Mouse (Mus musculus) megakaryocyte, embryonic 14.5 days (primary cell): ENCODE data around the gene Il17f. TPM values are rescaled to one million over a fixed set of nuclear protein-coding genes. Genes with fewer than 3 reads are reported as not detected.
"Not testable (repeated sequence)": the region's sequence is repeated elsewhere in the genome, so short reads cannot be mapped to it uniquely, and the experiment has no call there.

ENCODE experiments used
- H3K27me3 ChIP-seq: replicated peaks from 2 replicates; pipeline ENCODE3; 2012; ENCODE audit warnings: inconsistent platforms
- H3K36me3 ChIP-seq: replicated peaks from 2 replicates; pipeline ENCODE3; 2012; ENCODE audit warnings: low read length, inconsistent platforms, mixed read lengths
- H3K4me1 ChIP-seq: 2 replicates; pipeline ENCODE4 v1.6.1; 2012; ENCODE audit warnings: inconsistent platforms
- H3K4me3 ChIP-seq: replicated peaks from 2 replicates; pipeline ENCODE3; 2012; ENCODE audit warnings: moderate library complexity, mild to moderate bottlenecking, inconsistent platforms
- H3K9me3 ChIP-seq: 2 replicates; pipeline ENCODE4 v1.6.1; 2012; ENCODE audit warnings: inconsistent platforms
- FLI1 ChIP-seq: IDR thresholded peaks from 2 replicates; pipeline ENCODE4 v1.6.1; 2012; ENCODE audit warnings: low read length, inconsistent platforms, mixed read lengths
- GATA1 ChIP-seq: IDR thresholded peaks from 3 replicates; pipeline ENCODE4 v1.6.1; 2012; ENCODE audit warnings: mixed read lengths, low read length, inconsistent platforms, borderline replicate concordance
- polyA plus RNA-seq: library from polyadenylated mRNA; stranded (reverse); fragments of >175 nt; gene quantifications from 2 replicates; pipeline ENCODE4 v1.2.3, GENCODE M21; 2012; ENCODE audit warnings: low replicate concordance; ENCODE audit not compliant: insufficient read depth

Gene Il17f
- not detected in 2 replicates for polyA plus RNA-seq

DNA sequence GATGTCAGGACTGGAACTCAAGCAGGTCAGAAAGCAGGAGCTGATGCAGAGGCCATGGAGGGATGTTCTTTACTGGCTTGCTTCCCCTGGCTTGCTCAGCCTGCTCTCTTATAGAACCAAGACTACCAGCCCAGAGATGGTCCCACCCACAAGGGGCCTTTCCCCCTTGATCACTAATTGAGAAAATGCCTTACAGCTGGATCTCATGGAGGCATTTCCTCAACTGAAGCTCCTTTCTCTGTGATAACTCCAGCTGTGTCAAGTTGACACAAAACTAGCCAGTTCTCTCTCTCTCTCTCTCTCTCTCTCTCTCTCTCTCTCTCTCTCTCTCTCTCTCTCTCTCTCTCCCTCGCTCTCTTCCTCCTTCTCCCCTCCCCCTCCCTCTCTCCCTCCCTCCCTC, at the start of gene Il17f:
Il17f (minus strand) TSS at position 101 of the 400 bp plus-strand sequence.
- H3K4me3 ChIP-seq, result peak within 1 kb of the TSS; percentile 66
- not testable (repeated sequence) for H3K4me1 ChIP-seq, H3K27me3 ChIP-seq, H3K36me3 ChIP-seq, H3K9me3 ChIP-seq

DNA sequence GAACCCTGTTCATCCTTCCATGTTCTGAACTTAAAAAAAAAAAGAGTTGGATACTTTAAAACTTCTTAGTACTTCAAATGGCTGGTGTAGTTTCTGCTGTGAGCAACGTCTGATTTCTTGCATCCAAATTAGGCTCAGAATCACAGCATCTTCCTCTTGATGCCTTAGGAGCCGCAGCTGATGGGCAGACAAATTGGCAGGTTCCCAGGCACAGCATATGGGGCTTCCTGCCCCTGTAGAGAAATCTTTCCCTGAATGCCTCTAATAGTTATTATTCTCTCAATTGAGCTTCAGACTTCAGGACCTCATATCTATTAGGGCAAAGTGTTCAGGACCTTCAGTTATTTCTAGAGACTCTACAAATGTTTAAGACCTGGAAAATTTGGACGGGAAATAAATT, 49.5 kb upstream of the Il17f start:
- peaks cover 5% of the 10 kb centered on the region; the same call in 1 of the 2 replicates for H3K9me3 ChIP-seq
- no peaks in the 10 kb centered on the region for H3K4me1 ChIP-seq
- no peaks in the 10 kb centered on the region for H3K36me3 ChIP-seq
- TF ChIP-seq GATA1, result no peak
- TF ChIP-seq FLI1, result no peak
- H3K4me3 ChIP-seq, result no peak overlapping the region
- H3K27me3 ChIP-seq, result peaks cover 2% of the 10 kb centered on the region

DNA sequence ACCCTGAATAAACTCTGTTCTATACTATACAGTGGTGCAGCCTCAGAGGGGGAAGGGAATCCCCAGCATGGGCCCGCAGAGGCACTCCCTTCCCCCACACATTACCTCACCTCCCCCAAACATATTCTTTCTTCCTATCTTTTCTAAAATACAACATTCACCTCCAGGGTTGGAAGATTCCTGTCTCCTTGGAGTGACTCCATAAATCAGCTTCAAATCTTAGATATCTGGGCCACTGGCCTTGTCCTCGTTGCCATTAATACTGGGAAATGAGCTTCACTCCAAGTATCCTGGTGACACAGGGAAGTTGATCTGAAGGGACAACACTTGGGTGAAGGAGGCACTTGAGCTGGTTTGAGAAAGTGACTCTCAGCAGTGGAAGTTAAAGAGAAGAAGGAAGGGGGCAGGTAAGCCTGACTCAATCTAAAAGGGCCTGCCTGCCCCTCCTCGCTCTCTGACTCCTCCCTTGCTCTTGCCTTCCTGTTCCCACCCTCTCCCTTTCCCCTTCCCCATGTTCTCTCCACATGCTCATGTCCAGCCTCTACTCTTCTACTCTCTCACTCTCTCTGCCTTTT, 46.2 kb upstream of the Il17f start:
- H3K4me3 ChIP-seq, result no peak overlapping the region
- no peaks in the 10 kb centered on the region for H3K36me3 ChIP-seq
- peaks cover 5% of the 10 kb centered on the region for H3K4me1 ChIP-seq
- peaks cover 5% of the 10 kb centered on the region; the same call in 1 of the 2 replicates for H3K9me3 ChIP-seq
- TF ChIP-seq FLI1 (no peak), GATA1 (no peak)
- peaks cover 2% of the 10 kb centered on the region for H3K27me3 ChIP-seq

DNA sequence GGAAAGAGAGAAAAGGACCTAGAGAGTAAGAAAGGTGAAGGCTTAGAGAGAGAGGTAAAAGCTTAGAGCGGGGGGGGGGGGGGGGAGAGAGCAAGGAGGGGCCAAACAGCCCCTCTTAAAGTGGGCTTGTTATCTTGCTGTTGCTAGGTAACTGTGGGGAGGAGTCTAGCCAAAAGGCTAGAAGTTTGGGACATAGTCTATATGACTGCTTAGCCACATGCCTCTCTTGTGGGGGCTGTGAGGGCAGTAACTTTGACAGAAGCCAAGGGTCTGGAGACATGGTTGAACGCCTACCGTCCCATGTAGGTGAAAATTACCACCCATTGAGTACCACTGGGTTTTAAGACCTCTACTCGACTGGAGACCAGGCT, 42.7 kb upstream of the Il17f start:
- TF ChIP-seq GATA1 (no peak), FLI1 (no peak)
- Histone ChIP-seq H3K4me3 (no peak overlapping the region), H3K27me3 (peaks cover 2% of the 10 kb centered on the region), H3K9me3 (no peaks in the 10 kb centered on the region), H3K36me3 (no peaks in the 10 kb centered on the region), H3K4me1 (peaks cover 9% of the 10 kb centered on the region)

DNA sequence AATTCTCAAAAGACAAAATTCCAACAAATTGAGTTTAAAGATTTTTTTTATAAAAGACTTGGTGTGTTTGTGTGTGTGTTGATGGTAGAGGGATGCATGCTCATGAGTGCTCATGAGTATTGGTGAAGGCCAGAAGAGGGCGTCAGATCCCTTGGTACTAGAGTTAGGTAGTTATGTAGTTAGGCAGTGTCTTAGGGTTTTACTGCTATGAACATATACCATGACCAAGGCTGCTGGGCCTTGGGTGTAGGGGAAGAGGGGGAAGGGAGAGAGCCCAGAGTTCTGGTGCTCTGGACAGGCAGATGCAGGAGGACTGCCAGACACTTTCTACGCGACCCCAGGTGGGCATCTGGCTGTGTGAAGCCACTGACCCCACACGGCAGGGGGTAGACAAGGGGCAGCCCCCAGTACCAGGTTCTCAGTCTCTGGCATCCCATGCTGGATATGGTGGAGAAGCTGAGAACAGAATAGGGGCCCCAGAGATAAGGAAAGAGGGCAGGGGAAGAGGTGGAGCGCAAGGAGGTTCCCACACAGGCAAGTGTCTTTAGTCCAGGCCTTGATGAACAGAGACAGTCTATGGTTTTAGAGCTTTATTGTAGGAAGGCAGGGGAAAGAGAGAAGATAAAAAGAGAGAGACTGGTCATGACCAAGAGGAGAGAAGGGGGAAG, 42.2 kb upstream of the Il17f start:
- no peak for TF ChIP-seq GATA1
- TF ChIP-seq FLI1, result no peak
- Histone ChIP-seq H3K9me3 (no peaks in the 10 kb centered on the region), H3K4me1 (peaks cover 11% of the 10 kb centered on the region), H3K4me3 (no peak overlapping the region), H3K27me3 (peaks cover 2% of the 10 kb centered on the region), H3K36me3 (no peaks in the 10 kb centered on the region)

DNA sequence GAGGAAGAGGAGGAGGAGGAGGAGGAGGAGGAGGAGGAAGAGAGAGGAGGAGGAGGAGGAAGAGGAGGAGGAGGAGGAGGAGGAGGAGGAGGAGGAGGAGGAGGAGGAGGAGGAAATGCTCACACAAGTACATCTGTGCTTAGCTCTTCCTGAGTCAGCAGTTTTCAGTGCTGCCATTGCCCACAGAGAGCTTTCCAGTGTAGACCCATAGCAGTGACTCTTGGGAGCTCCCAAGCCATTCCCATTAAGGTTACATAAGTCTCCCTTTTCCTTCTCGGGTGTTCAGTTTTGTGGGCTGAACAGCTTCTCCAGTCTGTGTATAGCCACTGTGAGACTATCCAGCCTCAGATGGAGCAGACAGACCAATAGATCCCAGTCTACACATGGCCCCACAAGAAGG, 40.1 kb upstream of the Il17f start:
- Histone ChIP-seq H3K4me3 (no peak overlapping the region), H3K4me1 (peaks cover 12% of the 10 kb centered on the region), H3K36me3 (no peaks in the 10 kb centered on the region), H3K9me3 (no peaks in the 10 kb centered on the region), H3K27me3 (no peaks in the 10 kb centered on the region)
- no peak for TF ChIP-seq FLI1
- no peak for TF ChIP-seq GATA1

DNA sequence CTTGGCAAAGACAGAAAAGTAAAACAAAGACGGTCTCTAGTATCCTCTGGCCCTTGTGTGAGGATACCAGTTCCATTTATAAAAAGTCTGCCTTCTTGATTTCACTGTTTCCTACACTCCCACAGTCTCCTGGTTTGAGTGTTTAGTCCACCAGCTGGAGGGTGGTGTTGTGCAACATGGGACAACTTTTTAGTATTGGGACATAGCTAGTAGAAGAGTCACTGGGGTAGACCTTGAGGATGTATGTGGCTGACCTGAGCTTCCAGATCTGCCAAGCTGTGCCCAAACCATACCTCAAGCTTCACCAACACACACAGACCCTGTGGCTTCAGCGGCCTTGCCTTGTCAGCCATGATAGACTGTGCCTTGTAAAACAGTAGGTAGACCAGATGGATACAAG, 37.6 kb upstream of the Il17f start:
- H3K4me3 ChIP-seq, result no peak overlapping the region
- H3K27me3 ChIP-seq, result no peaks in the 10 kb centered on the region
- H3K36me3 ChIP-seq, result no peaks in the 10 kb centered on the region
- H3K9me3 ChIP-seq, result no peaks in the 10 kb centered on the region
- TF ChIP-seq GATA1, result no peak
- TF ChIP-seq FLI1, result no peak
- peaks cover 12% of the 10 kb centered on the region for H3K4me1 ChIP-seq

DNA sequence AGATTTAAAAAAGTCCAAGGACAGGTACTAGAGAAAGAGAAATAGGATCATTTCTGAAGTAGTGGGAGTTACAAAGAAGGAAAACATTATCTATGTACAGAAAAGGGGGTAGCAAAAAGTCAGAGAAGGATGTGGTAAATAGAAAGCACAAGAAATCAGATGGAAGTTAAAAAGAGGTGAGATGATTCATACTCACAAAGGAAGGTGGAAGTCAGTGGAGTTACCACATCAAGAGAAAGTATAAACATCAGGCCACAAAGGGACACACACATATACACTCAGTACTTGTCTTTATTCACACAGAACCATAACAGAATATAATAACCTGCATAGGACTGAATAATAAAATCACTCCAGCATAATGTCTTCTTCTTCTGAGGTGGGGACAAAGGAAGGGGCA, 34.6 kb upstream of the Il17f start:
- peaks cover 3% of the 10 kb centered on the region; the same call in 1 of the 2 replicates for H3K4me1 ChIP-seq
- no peaks in the 10 kb centered on the region for H3K36me3 ChIP-seq
- TF ChIP-seq FLI1 (no peak), GATA1 (no peak)
- H3K27me3 ChIP-seq, result no peaks in the 10 kb centered on the region
- H3K4me3 ChIP-seq, result no peak overlapping the region
- H3K9me3 ChIP-seq, result no peaks in the 10 kb centered on the region

DNA sequence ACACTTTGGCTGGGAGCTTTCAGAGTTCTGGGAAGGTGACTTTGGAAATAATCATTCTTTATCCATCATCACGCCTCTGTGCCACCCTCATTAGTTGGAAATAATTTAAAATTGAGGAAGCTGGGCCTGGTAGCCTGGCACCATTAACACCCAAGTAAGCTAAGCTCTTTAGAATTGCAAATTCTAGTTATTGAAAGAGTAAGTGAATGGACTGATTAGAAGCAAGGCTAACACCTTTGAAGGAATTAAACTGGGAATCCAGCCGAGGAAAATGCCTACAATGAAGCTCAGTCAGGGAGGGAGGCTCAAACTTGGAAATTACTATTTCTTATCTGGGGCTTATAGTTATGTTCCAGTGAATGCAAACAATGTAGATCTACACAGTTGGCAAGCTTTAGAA, 33.5 kb upstream of the Il17f start:
- H3K27me3 ChIP-seq, result no peaks in the 10 kb centered on the region
- TF ChIP-seq FLI1, result no peak
- no peak for TF ChIP-seq GATA1
- H3K4me3 ChIP-seq, result no peak overlapping the region
- H3K36me3 ChIP-seq, result no peaks in the 10 kb centered on the region
- no peaks in the 10 kb centered on the region for H3K9me3 ChIP-seq
- H3K4me1 ChIP-seq, result peaks cover 3% of the 10 kb centered on the region

DNA sequence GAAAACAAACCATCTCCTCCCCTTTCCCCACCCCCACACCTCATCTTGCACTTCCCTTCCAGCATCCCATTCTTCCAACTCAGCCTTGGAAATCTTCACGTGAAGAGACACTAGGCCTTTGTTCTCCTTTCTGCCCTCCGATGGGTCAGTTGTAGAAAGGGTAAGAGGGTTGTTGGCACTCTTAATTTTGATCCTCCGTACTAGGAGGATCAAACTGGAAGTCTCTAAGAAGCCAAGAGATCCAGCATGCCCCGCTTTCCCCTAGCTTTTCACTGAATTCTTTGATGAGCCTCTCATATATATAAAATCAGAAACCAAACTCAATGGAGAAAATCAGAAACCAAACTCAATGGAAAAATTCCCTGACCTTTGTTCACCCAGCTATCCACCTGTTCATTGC, 33.1 kb upstream of the Il17f start:
- no peaks in the 10 kb centered on the region for H3K27me3 ChIP-seq
- no peaks in the 10 kb centered on the region for H3K36me3 ChIP-seq
- TF ChIP-seq GATA1 (no peak), FLI1 (no peak)
- H3K9me3 ChIP-seq, result no peaks in the 10 kb centered on the region
- H3K4me3 ChIP-seq, result no peak overlapping the region
- peaks cover 6% of the 10 kb centered on the region for H3K4me1 ChIP-seq

DNA sequence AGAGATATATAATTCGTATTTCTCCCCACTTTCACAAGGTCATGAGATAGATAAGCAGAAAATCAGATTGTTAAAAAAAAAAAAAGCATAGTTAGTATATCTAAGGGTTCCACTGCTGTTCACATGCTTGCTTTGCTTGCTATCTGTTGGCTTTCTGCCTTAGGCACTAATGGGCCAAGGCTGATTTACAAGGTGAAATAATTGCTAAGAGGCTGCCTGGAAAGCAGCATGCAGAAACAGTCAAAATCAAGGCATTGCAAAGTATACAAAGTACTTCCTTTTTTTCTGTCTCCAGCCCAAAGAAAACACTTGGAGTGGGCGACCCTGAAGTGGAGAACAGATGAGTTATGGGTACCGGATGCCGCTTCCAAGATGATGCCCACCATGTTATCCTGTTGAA, 30.5 kb upstream of the Il17f start:
- no peaks in the 10 kb centered on the region for H3K9me3 ChIP-seq
- peaks cover 24% of the 10 kb centered on the region for H3K36me3 ChIP-seq
- no peak overlapping the region for H3K4me3 ChIP-seq
- no peaks in the 10 kb centered on the region for H3K27me3 ChIP-seq
- H3K4me1 ChIP-seq, result peaks cover 20% of the 10 kb centered on the region
- no peak for TF ChIP-seq GATA1
- no peak for TF ChIP-seq FLI1
